Mouse (Mus musculus): ENCODE data around the gene Ccdc180. TPM values are rescaled to one million over a fixed set of nuclear protein-coding genes. Genes with fewer than 3 reads are reported as not detected.

Ccdc180 gene
- polyA plus RNA-seq, 1 experiment from 2014 or later, result not detected

GRCm38 (mm10) chr4:45971806-45972447 lies 81.8 kb downstream of the Ccdc180 start:
- ATAC-seq (peak; percentile 84), DNase-seq (ENCODE audit: low read depth, low spot score) (peak; percentile 59)
- H3K27me3 ChIP-seq, result no peaks in the 10 kb centered on the region
- ChIA-PET POLR2A (interaction anchor here (0.6 to 0.9 kb wide), 2 partner anchors 158 to 163 kb away, joined by 3 to 5 read pairs; no protein-coding TSS in a partner anchor), CTCF (interaction anchor here (0.5 to 2.8 kb wide), 11 partner anchors 11 to 163 kb away, joined by 3 to 10 read pairs (median 5); no protein-coding TSS in a partner anchor)
- in situ Hi-C loops (cut with MboI; ENCODE audit: low pct_unique_long_range_greater_than_20kb), result no loop called here
- peak; percentile 97 for TF ChIP-seq CTCF (IDR thresholded peaks at IDR 0.05)

GRCm38 (mm10) chr4:45972448-45972854 lies 82.3 kb downstream of the Ccdc180 start:
- ATAC-seq, result peak; percentile 77
- ChIA-PET POLR2A (no interaction called here), CTCF (interaction anchor here (1.2 to 2.8 kb wide), 9 partner anchors 11 to 162 kb away, joined by 3 to 10 read pairs (median 6); no protein-coding TSS in a partner anchor)

GRCm38 (mm10) chr4:45972951-45973350 lies 82.8 kb downstream of the Ccdc180 start:
- DNase-seq (ENCODE audit: low read depth, low spot score) (no peak), ATAC-seq (no peak)
- TF ChIP-seq CTCF (IDR thresholded peaks at IDR 0.05), result no peak
- CTCF ChIA-PET, result interaction anchor here (1.2 to 2.8 kb wide), 7 partner anchors 11 to 156 kb away, joined by 3 to 10 read pairs (median 8); no protein-coding TSS in a partner anchor
- H3K27me3 ChIP-seq, result no peaks in the 10 kb centered on the region
- POLR2A ChIA-PET, result no interaction called here
- in situ Hi-C loops (cut with MboI; ENCODE audit: low pct_unique_long_range_greater_than_20kb), result no loop called here

More at GRCm38 (mm10) chr4:45972448-45972854, 82.3 kb downstream of the Ccdc180 start:
- H3K27me3 ChIP-seq, result no peaks in the 10 kb centered on the region
- in situ Hi-C loops (cut with MboI; ENCODE audit: low pct_unique_long_range_greater_than_20kb), result no loop called here
- TF ChIP-seq CTCF (IDR thresholded peaks at IDR 0.05), result no peak
- DNase-seq (ENCODE audit: low read depth, low spot score), result no peak

GRCm38 (mm10) chr4:45976931-45977667 lies 87.0 kb downstream of the Ccdc180 start:
- POLR2A ChIA-PET, result no interaction called here
- DNase-seq (ENCODE audit: low read depth, low spot score) (no peak), ATAC-seq (no peak)
- CTCF ChIA-PET, result no interaction called here
- no peaks in the 10 kb centered on the region for H3K27me3 ChIP-seq
- in situ Hi-C loops (cut with MboI; ENCODE audit: low pct_unique_long_range_greater_than_20kb), result no loop called here
- no peak for TF ChIP-seq CTCF (IDR thresholded peaks at IDR 0.05)

- TF ChIP-seq CTCF (IDR thresholded peaks at IDR 0.05), result no peak
- in situ Hi-C loops (cut with MboI; ENCODE audit: low pct_unique_long_range_greater_than_20kb), result no loop called here
- DNase-seq (ENCODE audit: low read depth, low spot score) (no peak), ATAC-seq (no peak)
- H3K27me3 ChIP-seq, result no peaks in the 10 kb centered on the region
- ChIA-PET POLR2A (no interaction called here), CTCF (no interaction called here)
Measured at GRCm38 (mm10) chr4:45979916-45980315, 89.8 kb downstream of the Ccdc180 start.

- CTCF ChIA-PET, result no interaction called here
- no peak for TF ChIP-seq CTCF (IDR thresholded peaks at IDR 0.05)
- no peak for DNase-seq (ENCODE audit: low read depth, low spot score)
- POLR2A ChIA-PET, result no interaction called here
- in situ Hi-C loops (cut with MboI; ENCODE audit: low pct_unique_long_range_greater_than_20kb), result no loop called here
- ATAC-seq, result no peak
- H3K27me3 ChIP-seq, result no peaks in the 10 kb centered on the region
Measured at GRCm38 (mm10) chr4:45981054-45981453, 91.0 kb downstream of the Ccdc180 start.

GRCm38 (mm10) chr4:45990427-45991135 lies 100.5 kb downstream of the Ccdc180 start:
- ChIA-PET POLR2A (no interaction called here), CTCF (interaction anchor here (1.6 kb wide), 1 partner anchor 79 kb away, joined by 3 read pairs; no protein-coding TSS in a partner anchor)
- H3K27me3 ChIP-seq, result no peaks in the 10 kb centered on the region
- in situ Hi-C loops (cut with MboI; ENCODE audit: low pct_unique_long_range_greater_than_20kb), result no loop called here
- ATAC-seq, result no peak
- DNase-seq (ENCODE audit: low read depth, low spot score), result no peak
- TF ChIP-seq CTCF (IDR thresholded peaks at IDR 0.05), result no peak

GRCm38 (mm10) chr4:45998536-45998935 lies 108.4 kb downstream of the Ccdc180 start:
- no peaks in the 10 kb centered on the region for H3K27me3 ChIP-seq
- TF ChIP-seq CTCF (IDR thresholded peaks at IDR 0.05), result no peak
- DNase-seq (ENCODE audit: low read depth, low spot score), result no peak
- ChIA-PET POLR2A (no interaction called here), CTCF (interaction anchor here (1.4 kb wide), 1 partner anchor 130 kb away, joined by 3 read pairs; no protein-coding TSS in a partner anchor)
- in situ Hi-C loops (cut with MboI; ENCODE audit: low pct_unique_long_range_greater_than_20kb), result no loop called here
- ATAC-seq, result no peak

Other genes starting within 250 kb of the Ccdc180 start
- 0.08 TPM for gene Aldh1b1, start 91.3 kb upstream of the Ccdc180 start, polyA plus RNA-seq (2021)
- not detected for gene Igfbpl1, start 63.4 kb upstream of the Ccdc180 start, polyA plus RNA-seq (2021)
- gene Stra6l, start 41.6 kb upstream of the Ccdc180 start, polyA plus RNA-seq (2021), result 0.47 TPM
- 23.2 TPM for gene Tdrd7, start 75.0 kb downstream of the Ccdc180 start, polyA plus RNA-seq (2021)
- gene Tmod1, start 148.6 kb downstream of the Ccdc180 start, polyA plus RNA-seq (2021), result 14.7 TPM
- gene Ncbp1, start 248.3 kb downstream of the Ccdc180 start, polyA plus RNA-seq (2021), result 51.0 TPM
- gene Tstd2, start 248.4 kb downstream of the Ccdc180 start, polyA plus RNA-seq (2021), result 17.9 TPM

Data from Patski (cell line).